Mouse (Mus musculus) midbrain, embryonic 14.5 days (tissue): ENCODE results near the gene 4930467E23Rik. TPM values are rescaled to one million over a fixed set of nuclear protein-coding genes. Genes with fewer than 3 reads are reported as not detected.
"Not testable (repeated sequence)": the region's sequence is repeated elsewhere in the genome, so short reads cannot be mapped to it uniquely, and the experiment has no call there.

Experiments
- ATAC-seq: fragments of 200-750 bp; cut with Nextera tagmentation; 2 replicates; pipeline ENCODE4 v1.8.0; 2017; ENCODE audit warnings: moderate number of reproducible peaks, moderate library complexity; ENCODE audit not compliant: low FRiP score, low TSS enrichment
- DNase-seq: peaks from one replicate; pipeline ENCODE4 v3.0.0-alpha.2; 2015
- H3K27ac ChIP-seq: fragments of 300-500 bp; sonication (generic); replicated peaks from 2 replicates; pipeline ENCODE4 v1.5.1; 2014; ENCODE audit warnings: mild to moderate bottlenecking, low read depth, low read length, moderate library complexity
- H3K27me3 ChIP-seq: fragments of 300-500 bp; sonication (generic); 2 replicates; pipeline ENCODE4 v1.6.1; 2014; ENCODE audit warnings: low read length, control low read depth, mixed read lengths; ENCODE audit not compliant: control insufficient read depth, insufficient read depth
- H3K36me3 ChIP-seq: fragments of 300-500 bp; sonication (generic); 2 replicates; pipeline ENCODE4 v1.6.1; 2014; ENCODE audit warnings: low read length, control low read depth; ENCODE audit not compliant: control insufficient read depth, insufficient read depth
- H3K4me1 ChIP-seq: fragments of 300-500 bp; sonication (generic); 2 replicates; pipeline ENCODE4 v1.6.1; 2014; ENCODE audit warnings: mild to moderate bottlenecking, antibody characterized with exemption, low read length, control low read depth; ENCODE audit not compliant: control insufficient read depth, insufficient read depth
- H3K4me2 ChIP-seq: fragments of 300-500 bp; sonication (generic); 2 replicates; pipeline ENCODE4 v1.6.1; 2014; ENCODE audit warnings: mild to moderate bottlenecking, low read length, moderate library complexity
- H3K4me3 ChIP-seq: fragments of 300-500 bp; sonication (generic); replicated peaks from 2 replicates; pipeline ENCODE4 v1.5.1; 2014; ENCODE audit warnings: low read depth, low read length
- H3K9ac ChIP-seq: fragments of 300-500 bp; sonication (generic); replicated peaks from 2 replicates; pipeline ENCODE4 v1.6.1; 2014; ENCODE audit warnings: mild to moderate bottlenecking, low read length, moderate library complexity
- H3K9me3 ChIP-seq: fragments of 300-500 bp; sonication (generic); 2 replicates; pipeline ENCODE4 v1.6.1; 2016; ENCODE audit warnings: low read length, control low read depth, mixed read lengths; ENCODE audit not compliant: control insufficient read depth
- WGBS: fragments of 180-500 bp; shearing (Covaris S2); extraction: QIAGEN DNeasy Blood & Tissue Kit; methylation state at CpG from one replicate; pipeline ENCODE4 v1.1.7; 2014; 5-methylcytosine and 5-hydroxymethylcytosine counted together
- polyA plus RNA-seq: library from polyadenylated mRNA; unstranded; fragments of >200 nt; fragmentation: Nextera tagmentation; extraction: Ambion mirVana; gene quantifications from 2 replicates; pipeline ENCODE4 v1.2.1, GENCODE M21; 2014

4930467E23Rik gene
- polyA plus RNA-seq, 1 experiment from 2014 or later = 0.17 TPM

DNA sequence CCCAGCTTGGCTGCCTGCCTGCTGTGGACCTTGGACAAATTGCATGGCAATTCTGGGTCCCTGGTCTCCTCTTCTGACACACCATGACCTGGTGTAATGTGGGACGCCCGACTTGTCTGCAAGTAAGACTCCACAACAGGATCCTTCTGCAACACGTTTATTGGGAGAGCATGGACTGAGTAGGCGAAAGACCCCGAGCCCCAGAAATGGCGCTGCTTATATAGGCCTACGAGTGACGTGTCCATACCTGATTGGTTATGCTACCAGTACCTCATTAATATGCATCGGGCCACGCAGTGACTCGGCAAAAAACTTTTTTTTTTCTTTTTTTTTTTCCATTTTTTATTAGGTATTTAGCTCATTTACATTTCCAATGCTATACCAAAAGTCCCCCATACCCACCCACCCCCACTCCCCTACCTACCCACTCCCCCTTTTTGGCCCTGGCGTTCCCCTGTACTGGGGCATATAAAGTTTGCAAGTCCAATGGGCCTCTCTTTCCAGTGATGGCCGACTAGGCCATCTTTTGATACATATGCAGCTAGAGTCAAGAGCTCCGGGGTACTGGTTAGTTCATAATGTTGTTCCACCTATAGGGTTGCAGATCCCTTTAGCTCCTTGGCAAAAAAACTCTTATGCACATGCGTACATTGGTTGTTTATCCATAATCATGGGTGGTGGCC, 21.5 kb upstream of the 4930467E23Rik start:
- H3K4me3 ChIP-seq, H3K9me3 ChIP-seq, H3K27me3 ChIP-seq, H3K9ac ChIP-seq, DNase-seq, H3K4me2 ChIP-seq, H3K4me1 ChIP-seq, H3K27ac ChIP-seq, H3K36me3 ChIP-seq: not testable (repeated sequence)
- peak; percentile 69 for ATAC-seq
- WGBS = 83% methylated on average over 13 of the region's 15 CpGs

DNA sequence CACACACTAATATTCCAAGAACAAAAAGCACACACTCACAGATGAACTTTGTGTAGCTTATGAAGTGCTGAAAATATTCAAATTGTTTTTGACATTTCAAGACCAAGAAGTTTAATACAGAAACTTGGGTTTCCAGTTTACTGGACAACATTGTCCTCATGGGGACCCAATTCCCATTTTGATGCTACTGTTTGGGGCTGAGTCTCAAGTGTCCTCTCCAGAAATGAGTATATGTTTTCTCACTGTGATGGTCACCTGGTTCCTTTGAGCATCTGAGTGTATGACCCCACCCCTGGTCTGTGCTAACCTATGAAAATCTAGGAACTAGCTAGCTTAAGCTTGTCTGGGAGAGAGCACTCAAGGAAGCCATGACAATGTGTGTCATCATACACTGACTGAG, 20.4 kb upstream of the 4930467E23Rik start:
- H3K36me3 ChIP-seq, H3K4me1 ChIP-seq, H3K4me2 ChIP-seq, DNase-seq, H3K9me3 ChIP-seq, ATAC-seq, H3K4me3 ChIP-seq, H3K9ac ChIP-seq, H3K27me3 ChIP-seq, H3K27ac ChIP-seq: not testable (repeated sequence)

DNA sequence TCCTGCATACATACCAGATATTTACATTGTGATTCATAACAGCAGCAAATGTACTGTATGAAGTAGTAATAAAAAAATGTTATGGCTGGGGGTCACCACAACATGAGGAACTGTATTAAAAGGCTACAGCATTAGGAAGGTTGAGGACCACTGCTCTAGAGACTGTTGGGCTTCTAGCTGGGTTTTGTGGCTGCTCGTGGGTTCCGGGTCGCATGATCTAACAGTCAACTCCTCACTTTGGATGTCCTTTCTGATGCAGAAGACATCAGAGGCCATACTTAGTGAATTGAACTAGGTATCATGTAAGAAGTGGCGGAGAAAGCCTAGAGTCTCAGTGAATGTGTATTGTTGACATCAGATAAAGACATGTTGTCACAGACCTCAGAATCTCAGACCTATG, 19.9 kb upstream of the 4930467E23Rik start:
- not testable (repeated sequence) for H3K4me2 ChIP-seq, DNase-seq, H3K4me3 ChIP-seq, H3K9ac ChIP-seq, H3K36me3 ChIP-seq, H3K9me3 ChIP-seq, H3K4me1 ChIP-seq, H3K27me3 ChIP-seq, ATAC-seq, H3K27ac ChIP-seq
- WGBS = 92% methylated on average over 4 of the region's 4 CpGs

DNA sequence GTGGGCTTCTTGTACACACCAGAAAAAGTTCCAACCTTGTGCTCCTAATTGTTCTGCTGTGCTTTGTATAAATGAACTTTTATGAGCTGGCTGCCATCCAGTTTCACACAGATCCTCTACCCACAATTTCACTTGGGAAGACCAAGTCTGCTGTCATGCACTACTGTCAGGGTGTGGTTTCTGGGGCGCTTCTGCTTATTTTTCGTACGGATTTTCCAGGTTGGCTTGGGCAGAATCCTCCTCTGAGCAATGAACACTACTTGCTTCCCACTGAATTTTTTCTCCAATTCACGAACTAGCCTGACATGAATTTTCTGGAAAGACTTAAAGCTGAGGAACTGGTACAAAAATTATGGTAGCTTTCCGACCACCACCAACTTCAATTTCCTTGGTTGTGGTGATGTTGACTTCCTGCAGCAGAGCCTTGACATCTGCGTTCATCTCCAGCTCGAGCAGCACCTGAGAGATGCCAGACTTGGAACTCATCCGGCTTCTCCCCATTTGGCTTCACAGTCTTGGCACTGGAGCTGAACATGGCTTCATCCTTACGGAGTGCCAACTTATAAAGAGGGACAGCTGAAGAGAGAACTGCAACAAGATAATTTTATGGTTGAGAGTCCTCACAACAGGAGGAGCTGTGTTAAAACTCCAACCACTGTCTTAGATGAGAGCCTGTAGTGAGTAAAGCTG, 18.1 kb upstream of the 4930467E23Rik start:
- DNase-seq, H3K27me3 ChIP-seq, H3K9me3 ChIP-seq, H3K9ac ChIP-seq, H3K36me3 ChIP-seq, H3K4me2 ChIP-seq, H3K4me1 ChIP-seq, ATAC-seq, H3K27ac ChIP-seq, H3K4me3 ChIP-seq: not testable (repeated sequence)
- 75% methylated on average over 5 of the region's 9 CpGs for WGBS

DNA sequence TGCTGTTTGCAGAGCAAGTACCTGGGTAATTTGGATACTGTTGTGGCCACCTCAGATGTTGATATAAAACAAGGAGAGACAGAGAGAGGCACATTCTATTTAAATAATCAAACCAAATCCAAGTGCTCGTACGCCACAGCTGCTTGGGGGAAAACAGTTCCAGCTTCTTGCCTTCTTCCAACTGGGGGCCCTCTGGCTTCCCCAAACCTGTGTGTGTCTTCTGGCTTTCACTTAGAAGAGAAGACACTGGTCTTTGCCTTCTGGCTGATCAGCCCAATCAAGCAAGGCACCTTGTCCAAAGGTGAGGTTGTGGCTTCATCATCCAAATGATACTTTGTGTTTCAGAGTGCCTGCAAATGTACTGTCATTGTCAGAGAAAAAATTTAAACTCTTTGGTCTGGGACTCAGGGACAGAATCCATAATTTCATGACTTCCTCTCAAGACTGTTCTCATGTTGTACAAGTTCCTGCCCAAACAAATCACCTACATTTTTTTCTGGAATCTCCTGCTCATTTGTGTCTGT, 17.1 kb upstream of the 4930467E23Rik start:
- H3K4me3 ChIP-seq, H3K4me2 ChIP-seq, H3K36me3 ChIP-seq, H3K27me3 ChIP-seq, H3K27ac ChIP-seq, DNase-seq, H3K9me3 ChIP-seq, H3K9ac ChIP-seq, H3K4me1 ChIP-seq, ATAC-seq: not testable (repeated sequence)
- WGBS = 100% methylated on average over 2 of the region's 2 CpGs

DNA sequence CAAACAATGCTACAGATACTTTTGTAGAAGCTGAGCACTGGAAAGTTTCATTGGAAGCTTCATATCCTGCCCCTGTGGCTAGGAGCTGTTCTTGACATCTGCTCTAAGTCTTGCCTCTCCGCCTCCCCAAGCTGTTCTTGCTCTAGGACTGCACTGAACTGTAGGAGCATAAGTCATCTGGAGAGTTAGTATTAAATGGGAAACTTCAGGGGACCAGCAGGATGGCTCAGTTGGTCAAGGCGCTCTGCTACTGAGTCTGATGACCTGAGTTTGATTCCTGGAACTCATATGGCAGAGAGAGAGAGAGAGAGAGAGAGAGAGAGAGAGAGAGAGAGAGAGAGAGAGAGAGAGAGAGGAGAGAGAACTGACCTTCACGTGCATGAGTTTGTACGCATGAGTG, 16.6 kb upstream of the 4930467E23Rik start:
- H3K36me3 ChIP-seq, H3K9me3 ChIP-seq, H3K4me3 ChIP-seq, DNase-seq, H3K27ac ChIP-seq, H3K4me1 ChIP-seq, H3K4me2 ChIP-seq, H3K27me3 ChIP-seq, ATAC-seq, H3K9ac ChIP-seq: not testable (repeated sequence)
- WGBS = 73% methylated on average over 4 of the region's 4 CpGs

DNA sequence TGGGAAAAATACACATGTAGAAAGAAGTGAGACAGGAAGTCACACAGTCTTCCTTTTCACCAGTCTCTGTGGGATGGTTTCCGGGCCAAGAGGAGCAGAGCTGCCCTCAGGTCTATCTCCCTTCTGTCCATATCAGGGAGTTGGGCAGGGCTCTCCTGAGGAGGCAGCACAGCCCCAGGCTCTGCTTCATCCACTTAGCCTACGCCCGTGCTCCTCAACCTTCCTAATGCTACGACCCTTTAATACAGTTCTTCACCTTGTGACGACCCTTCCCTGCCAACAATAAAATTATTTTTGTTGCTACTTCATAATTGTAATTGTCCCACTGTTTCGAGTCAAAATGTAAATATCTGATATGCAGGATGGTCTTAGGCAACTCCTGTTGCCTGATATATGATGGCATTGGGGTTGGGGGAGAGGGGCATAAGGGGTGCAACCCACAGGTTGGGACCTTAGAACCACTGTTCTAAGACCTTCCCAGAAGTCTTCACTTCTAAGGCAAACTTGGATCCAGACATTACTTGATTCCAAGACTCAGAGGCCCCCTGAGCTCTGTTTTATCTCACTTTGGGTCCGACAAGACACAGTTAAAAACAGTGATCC, 16.0 kb upstream of the 4930467E23Rik start:
- H3K9me3 ChIP-seq, DNase-seq, H3K36me3 ChIP-seq, H3K9ac ChIP-seq, H3K27ac ChIP-seq, H3K4me1 ChIP-seq, H3K4me2 ChIP-seq, H3K4me3 ChIP-seq, H3K27me3 ChIP-seq: not testable (repeated sequence)
- WGBS = 81% methylated on average over 7 of the region's 7 CpGs
- peak; percentile 76 for ATAC-seq

DNA sequence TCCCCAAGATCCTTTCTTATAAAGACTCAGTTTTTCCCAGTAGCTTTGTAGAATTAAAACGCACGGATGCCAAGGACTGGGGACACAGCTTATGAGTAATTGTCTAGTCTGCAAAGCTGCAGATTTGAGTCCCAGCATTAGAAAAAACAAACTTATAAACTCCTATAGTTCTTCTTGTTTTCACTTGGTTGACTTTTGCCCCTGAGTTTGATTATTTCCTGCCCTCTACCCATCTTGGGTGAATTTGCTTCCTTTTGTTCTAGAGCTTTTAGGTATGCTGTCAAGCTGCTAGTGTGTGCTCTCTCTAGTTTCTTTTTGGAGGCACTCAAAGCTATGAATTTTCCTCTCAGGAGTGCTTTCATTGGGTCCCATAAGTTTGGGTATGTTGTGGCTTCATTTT, 14.9 kb upstream of the 4930467E23Rik start:
- WGBS = 86% methylated on average over 2 of the region's 2 CpGs
- not testable (repeated sequence) for H3K4me2 ChIP-seq, H3K4me3 ChIP-seq, H3K4me1 ChIP-seq, ATAC-seq, DNase-seq, H3K9me3 ChIP-seq, H3K27me3 ChIP-seq, H3K9ac ChIP-seq, H3K36me3 ChIP-seq, H3K27ac ChIP-seq
